Mouse (Mus musculus) kidney, adult 2 months (tissue): ENCODE measurements around the gene Rmi2.

Experiments
- CTCF ChIP-seq: fragments of 200-500 bp; conservative IDR thresholded peaks from 2 replicates; pipeline ENCODE4 v1.5.1; 2011; ENCODE audit warnings: low read depth, mild to moderate bottlenecking, control low read depth, low read length, moderate library complexity, mixed read lengths; ENCODE audit not compliant: insufficient read depth, insufficient read length
- POLR2A ChIP-seq: fragments of 200-500 bp; IDR thresholded peaks from one replicate; pipeline ENCODE4 v1.6.1; 2011; ENCODE audit warnings: low read depth, low read length, control low read depth

GRCm38 (mm10) chr16:10867501-10867900 is 32.6 kb downstream of the Rmi2 start:
- TF ChIP-seq CTCF (no peak), POLR2A (no peak)
